Mouse (Mus musculus) cerebellum, adult 2 months (tissue): ENCODE results near the gene Inhbb.

Source experiments
- CTCF ChIP-seq: fragments of 200-500 bp; IDR thresholded peaks from 2 replicates; pipeline ENCODE4 v1.5.1; 2011; ENCODE audit warnings: low read depth, mild to moderate bottlenecking, control low read depth, low read length, moderate library complexity, borderline replicate concordance; ENCODE audit not compliant: insufficient read depth
- POLR2A ChIP-seq: fragments of 200-500 bp; IDR thresholded peaks from 2 replicates; pipeline ENCODE4 v1.6.1; 2011; ENCODE audit warnings: low read length, control low read depth, borderline replicate concordance; ENCODE audit not compliant: insufficient read depth

- TF ChIP-seq CTCF (no peak), POLR2A (no peak)
These were observed 54.5 kb downstream of the Inhbb start for GRCm38 (mm10) chr1:119367546-119367945.
